In the genomic region with DNA sequence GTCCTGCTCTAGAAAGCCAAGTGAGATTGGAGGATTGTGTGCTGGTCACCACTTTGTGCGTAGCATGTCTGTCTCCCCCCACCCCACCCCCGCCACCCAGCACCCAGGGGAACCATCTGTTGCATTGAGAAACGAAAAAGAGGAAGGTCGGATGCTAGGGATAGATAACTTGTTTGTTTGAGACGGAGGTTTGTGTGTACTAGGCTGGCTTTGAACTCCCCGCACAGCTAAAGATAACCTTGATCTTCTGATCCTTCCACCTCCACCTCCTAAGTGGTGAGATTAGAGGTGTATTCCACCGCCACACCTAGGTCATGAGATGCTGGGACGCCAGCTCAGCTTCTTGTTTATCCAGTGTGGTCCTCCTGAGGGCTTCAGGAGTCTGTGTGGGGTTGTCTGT, we compare ENCODE assay signal across 23 mouse cellular contexts. TPM values are rescaled to one million over a fixed set of nuclear protein-coding genes. Genes with fewer than 3 reads are reported as not detected.
DNase-seq lines count a peak whose midpoint lies in the region; ATAC-seq and TF ChIP-seq lines count a peak whose summit lies in the region.
"Had no signal": no experiment of that assay in that cellular context is flagged by ENCODE, and none has a peak within 500 bp of the region (broad histone marks: within the 10 kb centered on the region; RNA-seq: fewer than 3 reads in every experiment).

No protein-coding gene starts in this region.

- WGBS in hindbrain, embryonic 12.5 days = 89% methylated on average over 8 of the region's 8 CpGs

- peaks cover 0 to 7% of the 10 kb centered on the region in 2 experiments; a peak in 2 of 4 replicates for H3K36me3 ChIP-seq in MEL (ENCODE audit: control insufficient read depth in 1 of 2, insufficient read depth in 2 of 2, low read length in 2 of 2)
- H3K36me3 ChIP-seq in hindbrain, embryonic 12.5 days = no peaks in the 10 kb centered on the region
- H3K36me3 ChIP-seq: G1E had no signal

- no peaks in the 10 kb centered on the region for H3K9me3 ChIP-seq in MEL (replicated peaks; ENCODE audit: insufficient read depth, low read length)
- no peaks in the 10 kb centered on the region for H3K9me3 ChIP-seq in hindbrain, embryonic 12.5 days (replicated peaks)
- H3K9me3 ChIP-seq: G1E had no signal

- TF ChIP-seq CTCF in MEL (IDR thresholded peaks at IDR 0.05 in 2 of 3, conservative IDR thresholded peaks at IDR 0.05 in 1 of 3; ENCODE audit: control insufficient read depth in 1 of 3, insufficient read depth in 1 of 3, low read depth in 2 of 3, low read length in 3 of 3, poor library complexity in 1 of 3, severe bottlenecking in 1 of 3) = no peak

- TF ChIP-seq POLR2A in MEL (IDR thresholded peaks at IDR 0.05; ENCODE audit: control insufficient read depth in 1 of 2, insufficient read depth in 1 of 2, low read depth in 1 of 2, low read length in 2 of 2, poor library complexity in 1 of 2) = no peak

- peak; percentile 72 for DNase-seq in MEL (ENCODE audit: low read depth, low spot score)
- DNase-seq in ovary, postnatal 36 days (ENCODE audit: low spot score) = no peak
- DNase-seq in frontal cortex, postnatal 25 days (ENCODE audit: low spot score in 2 of 2) = no peak
- DNase-seq in T-cell, adult 2 months (ENCODE audit: low spot score) = no peak
- DNase-seq: adrenal gland, adult 2 months; adrenal gland, adult 8-10 months; adrenal gland, postnatal 10 days; adrenal gland, postnatal 14 days; adrenal gland, postnatal 25 days; adrenal gland, postnatal 36 days; B cell, adult 2 months; cerebellum, adult 11 months; cerebellum, adult 11-12 months; cerebellum, adult 18-20 months; cerebellum, adult 2 months had no signal

- peak; percentile 36 to 60 for TF ChIP-seq EP300 in MEL (IDR thresholded peaks at IDR 0.05; ENCODE audit: low read depth in 1 of 2, low read length in 2 of 2)

- no peak overlapping the region for H3K4me2 ChIP-seq in hindbrain, embryonic 12.5 days (replicated peaks)

- TF ChIP-seq RAD21 in MEL (IDR thresholded peaks at IDR 0.05; ENCODE audit: low read depth, low read length) = no peak

- H3K27ac ChIP-seq in MEL (ENCODE audit: control insufficient read depth, low read depth, low read length) = no peak overlapping the region
- no peak overlapping the region for H3K27ac ChIP-seq in hindbrain, embryonic 12.5 days

- H3K9ac ChIP-seq in MEL (ENCODE audit: control insufficient read depth, low read depth, low read length, poor library complexity, severe bottlenecking) = no peak overlapping the region
- no peak overlapping the region for H3K9ac ChIP-seq in hindbrain, embryonic 12.5 days

- peaks cover 5 to 11% of the 10 kb centered on the region in 2 experiments; a peak in 3 of 4 replicates for H3K4me1 ChIP-seq in MEL (ENCODE audit: control insufficient read depth in 1 of 2, insufficient read depth in 2 of 2, low read length in 2 of 2)
- peaks cover 30% of the 10 kb centered on the region for H3K4me1 ChIP-seq in hindbrain, embryonic 12.5 days

- no peak overlapping the region for H3K4me3 ChIP-seq in MEL (ENCODE audit: control insufficient read depth in 1 of 2, insufficient read depth in 1 of 2, low read depth in 2 of 2, low read length in 2 of 2)
- H3K4me3 ChIP-seq in hindbrain, embryonic 12.5 days = no peak overlapping the region

- H3K27me3 ChIP-seq in MEL (ENCODE audit: control insufficient read depth in 1 of 2, insufficient read depth in 2 of 2, low read length in 2 of 2) = no peaks in the 10 kb centered on the region; a peak in 1 of 4 replicates
- peaks cover 13% of the 10 kb centered on the region for H3K27me3 ChIP-seq in hindbrain, embryonic 12.5 days
- H3K27me3 ChIP-seq: Patski had no signal

- peak; percentile 40 for ATAC-seq in granulocyte monocyte progenitor cell, adult 5-6 weeks (replicated peaks; ENCODE audit: poor library complexity, severe bottlenecking)
- peak; percentile 40; the same call in 1 of the 2 replicates for ATAC-seq in megakaryocyte, adult 5-6 weeks (ENCODE audit: poor library complexity, severe bottlenecking)
- peak; percentile 25 for ATAC-seq in megakaryocyte progenitor cell, adult 5-6 weeks (replicated peaks; ENCODE audit: poor library complexity)
- no peak for ATAC-seq in hindbrain, embryonic 12.5 days (ENCODE audit: low FRiP score)
- ATAC-seq: activated CD4-positive, CD25-positive, alpha-beta regulatory T cell, adult 4 months; CD4-positive, CD25-positive, alpha-beta regulatory T cell, adult 4 months; Patski had no signal

- H3K79me2 ChIP-seq in MEL (ENCODE audit: control insufficient read depth, insufficient read depth, low read length, poor library complexity) = no peaks in the 10 kb centered on the region

TF ChIP-seq in MEL, 35 proteins besides CTCF, POLR2A, EP300 and RAD21:
- TF ChIP-seq ETS1 (IDR thresholded peaks at IDR 0.05; ENCODE audit: low read depth, low read length) (peak; percentile 28; the same call in 1 of the 2 replicates), UBTF (IDR thresholded peaks at IDR 0.05; ENCODE audit: borderline replicate concordance, insufficient read depth, low read depth, low read length) (no peak), MYB (IDR thresholded peaks at IDR 0.05; ENCODE audit: low read depth, low read length) (no peak), GATA1 (IDR thresholded peaks at IDR 0.05; ENCODE audit: low read depth, low read length) (peak; percentile 60), MYC (IDR thresholded peaks at IDR 0.05; ENCODE audit: low read depth, low read length) (no peak), MAFK (IDR thresholded peaks at IDR 0.05; ENCODE audit: borderline replicate concordance, low read depth, low read length) (no peak)
TF ChIP-seq in MEL: peak in this region for 2.

RNA-seq across cellular contexts. Expression of a gene that starts 4.5 kb away (rescaled TPM):
- 0.03 and 0.08 TPM in 2 replicates for total RNA-seq in MEL (2012; rRNA removed)
- under 1 TPM in 1 of 2 experiments, not detected in 1; 0.17 TPM for polyA plus RNA-seq in MEL (2012; ENCODE audit: insufficient read depth in 1 of 2, insufficient read length in 2 of 2, low read depth in 1 of 2, low replicate concordance in 2 of 2, missing spikeins in 1 of 2)
- not detected in 2 replicates for total RNA-seq in granulocyte monocyte progenitor cell, adult 5-6 weeks (2014; fragmentation: Nextera tagmentation)
- 0.05 TPM in 1 of 2 replicates, not detected in the other for total RNA-seq in granulocyte monocyte progenitor cell, adult 5-6 weeks (2017)
- not detected in 2 replicates for total RNA-seq in megakaryocyte, adult 5-6 weeks (2015)
- total RNA-seq in megakaryocyte, adult 5-6 weeks (2017) = 0.04 TPM in 1 of 2 replicates, not detected in the other
- not detected in 2 replicates for total RNA-seq in megakaryocyte progenitor cell, adult 5-6 weeks (2015)
- not detected in 2 replicates for total RNA-seq in megakaryocyte progenitor cell, adult 5-6 weeks (2017)
- 11.6 and 12.8 TPM in 2 replicates for polyA plus RNA-seq in hindbrain, embryonic 12.5 days (2016; fragmentation: Nextera tagmentation; extraction: Ambion mirVana)
- polyA plus RNA-seq: CD4-positive, CD25-positive, alpha-beta regulatory T cell, adult 4 months; G1E had no signal

RNA-seq across cellular contexts. Expression of a gene that starts 4.8 kb away (rescaled TPM):
- 28.4 and 28.6 TPM in 2 replicates for total RNA-seq in MEL (2012; rRNA removed)
- 10 to 100 TPM in 1 of 2 experiments, not detected in 1; 44.8 TPM for polyA plus RNA-seq in MEL (2012; ENCODE audit: insufficient read depth in 1 of 2, insufficient read length in 2 of 2, low read depth in 1 of 2, low replicate concordance in 2 of 2, missing spikeins in 1 of 2)
- total RNA-seq in granulocyte monocyte progenitor cell, adult 5-6 weeks (2014; fragmentation: Nextera tagmentation) = 27.7 and 36.6 TPM in 2 replicates
- 4.3 and 10.0 TPM in 2 replicates for total RNA-seq in granulocyte monocyte progenitor cell, adult 5-6 weeks (2017)
- 21.9 and 25.3 TPM in 2 replicates for total RNA-seq in megakaryocyte, adult 5-6 weeks (2015)
- 3.6 and 5.9 TPM in 2 replicates for total RNA-seq in megakaryocyte, adult 5-6 weeks (2017)
- total RNA-seq in megakaryocyte progenitor cell, adult 5-6 weeks (2015) = 28.7 and 34.0 TPM in 2 replicates
- 6.6 and 8.1 TPM in 2 replicates for total RNA-seq in megakaryocyte progenitor cell, adult 5-6 weeks (2017)
- 85.5 and 89.9 TPM in 2 replicates for polyA plus RNA-seq in hindbrain, embryonic 12.5 days (2016; fragmentation: Nextera tagmentation; extraction: Ambion mirVana)

RNA-seq across cellular contexts. Expression of a gene that starts 17.0 kb away (rescaled TPM):
- 35.1 and 37.3 TPM in 2 replicates for total RNA-seq in MEL (2012; rRNA removed)
- polyA plus RNA-seq in MEL (2012; ENCODE audit: insufficient read depth in 1 of 2, insufficient read length in 2 of 2, low read depth in 1 of 2, low replicate concordance in 2 of 2, missing spikeins in 1 of 2) = 10 to 100 TPM in 1 of 2 experiments, not detected in 1; 62.6 TPM
- total RNA-seq in granulocyte monocyte progenitor cell, adult 5-6 weeks (2014; fragmentation: Nextera tagmentation) = 19.1 and 33.4 TPM in 2 replicates
- 5.6 and 13.8 TPM in 2 replicates for total RNA-seq in granulocyte monocyte progenitor cell, adult 5-6 weeks (2017)
- total RNA-seq in megakaryocyte, adult 5-6 weeks (2015) = 29.3 and 30.8 TPM in 2 replicates
- total RNA-seq in megakaryocyte, adult 5-6 weeks (2017) = 13.5 and 16.8 TPM in 2 replicates
- total RNA-seq in megakaryocyte progenitor cell, adult 5-6 weeks (2015) = 19.6 and 20.1 TPM in 2 replicates
- 9.1 and 11.5 TPM in 2 replicates for total RNA-seq in megakaryocyte progenitor cell, adult 5-6 weeks (2017)
- polyA plus RNA-seq in hindbrain, embryonic 12.5 days (2016; fragmentation: Nextera tagmentation; extraction: Ambion mirVana) = 15.2 and 15.9 TPM in 2 replicates

RNA-seq across cellular contexts. Expression of a gene that starts 25.3 kb away (rescaled TPM):
- 2.3 and 3.2 TPM in 2 replicates for total RNA-seq in MEL (2012; rRNA removed)
- polyA plus RNA-seq in MEL (2012; ENCODE audit: insufficient read depth in 1 of 2, insufficient read length in 2 of 2, low read depth in 1 of 2, low replicate concordance in 2 of 2, missing spikeins in 1 of 2) = 1 to 10 TPM in 1 of 2 experiments, not detected in 1; 6.2 TPM
- 2.0 and 2.8 TPM in 2 replicates for total RNA-seq in granulocyte monocyte progenitor cell, adult 5-6 weeks (2014; fragmentation: Nextera tagmentation)
- 0.26 and 2.1 TPM in 2 replicates for total RNA-seq in granulocyte monocyte progenitor cell, adult 5-6 weeks (2017)
- 0.93 TPM in 1 of 2 replicates, not detected in the other for total RNA-seq in megakaryocyte, adult 5-6 weeks (2015)
- 0.61 and 0.77 TPM in 2 replicates for total RNA-seq in megakaryocyte, adult 5-6 weeks (2017)
- 1.0 and 3.0 TPM in 2 replicates for total RNA-seq in megakaryocyte progenitor cell, adult 5-6 weeks (2015)
- 0.81 and 1.6 TPM in 2 replicates for total RNA-seq in megakaryocyte progenitor cell, adult 5-6 weeks (2017)
- polyA plus RNA-seq in hindbrain, embryonic 12.5 days (2016; fragmentation: Nextera tagmentation; extraction: Ambion mirVana) = 77.6 and 80.6 TPM in 2 replicates

RNA-seq across cellular contexts. Expression of a gene that starts 25.4 kb away (rescaled TPM):
- total RNA-seq in MEL (2012; rRNA removed) = 0.35 and 0.46 TPM in 2 replicates
- polyA plus RNA-seq in MEL (2012; ENCODE audit: insufficient read depth in 1 of 2, insufficient read length in 2 of 2, low read depth in 1 of 2, low replicate concordance in 2 of 2, missing spikeins in 1 of 2) = 1 to 10 TPM in 1 of 2 experiments, not detected in 1; 2.7 TPM
- total RNA-seq in granulocyte monocyte progenitor cell, adult 5-6 weeks (2014; fragmentation: Nextera tagmentation) = not detected in 2 replicates
- not detected in 2 replicates for total RNA-seq in granulocyte monocyte progenitor cell, adult 5-6 weeks (2017)
- not detected in 2 replicates for total RNA-seq in megakaryocyte, adult 5-6 weeks (2015)
- total RNA-seq in megakaryocyte, adult 5-6 weeks (2017) = not detected in 2 replicates
- total RNA-seq in megakaryocyte progenitor cell, adult 5-6 weeks (2015) = not detected in 2 replicates
- not detected in 2 replicates for total RNA-seq in megakaryocyte progenitor cell, adult 5-6 weeks (2017)
- polyA plus RNA-seq in hindbrain, embryonic 12.5 days (2016; fragmentation: Nextera tagmentation; extraction: Ambion mirVana) = 3.3 and 10.9 TPM in 2 replicates
- polyA plus RNA-seq: activated CD4-positive, CD25-positive, alpha-beta regulatory T cell, adult 4 months; CD4-positive, CD25-positive, alpha-beta regulatory T cell, adult 4 months had no signal
